Mouse (Mus musculus) thymus, adult 2 months (tissue): ENCODE data around the gene Chid1. TPM values are rescaled to one million over a fixed set of nuclear protein-coding genes. Genes with fewer than 3 reads are reported as not detected.

Experiments used
- DNase-seq: peaks from one replicate; pipeline ENCODE4 v3.0.0; 2021
- H3K27ac ChIP-seq: fragments of 200-500 bp; 2 replicates; pipeline ENCODE4 v1.5.1; 2012; ENCODE audit warnings: low read length, control low read depth; ENCODE audit not compliant: control insufficient read depth, insufficient read depth
- H3K27me3 ChIP-seq: fragments of 200-500 bp; 2 replicates; pipeline ENCODE4 v1.6.1; 2012; ENCODE audit warnings: mild to moderate bottlenecking, low read length, moderate library complexity, mixed read lengths; ENCODE audit not compliant: control insufficient read depth, insufficient read depth
- H3K36me3 ChIP-seq: fragments of 200-500 bp; 2 replicates; pipeline ENCODE4 v1.6.1; 2012; ENCODE audit warnings: mild to moderate bottlenecking, low read length, moderate library complexity; ENCODE audit not compliant: control insufficient read depth, insufficient read depth
- H3K4me1 ChIP-seq: fragments of 200-500 bp; replicated peaks from 2 replicates; pipeline ENCODE4 v1.6.1; 2012; ENCODE audit warnings: low read length; ENCODE audit not compliant: control insufficient read depth, insufficient read depth
- H3K4me3 ChIP-seq: fragments of 200-500 bp; 2 replicates; pipeline ENCODE4 v1.5.1; 2012; ENCODE audit warnings: mild to moderate bottlenecking, low read length, control low read depth, moderate library complexity; ENCODE audit not compliant: control insufficient read depth, insufficient read depth
- CTCF ChIP-seq: fragments of 200-500 bp; IDR thresholded peaks from 2 replicates; pipeline ENCODE4 v1.5.1; 2012; ENCODE audit warnings: mild to moderate bottlenecking, control low read depth, low read length, moderate library complexity, borderline replicate concordance; ENCODE audit not compliant: control insufficient read depth, poor library complexity, insufficient read depth; ENCODE audit errors: extremely low read depth
- POLR2A ChIP-seq: fragments of 200-500 bp; IDR thresholded peaks from 2 replicates; pipeline ENCODE4 v1.6.1; 2012; ENCODE audit warnings: mild to moderate bottlenecking, low read length, control low read depth, moderate library complexity; ENCODE audit not compliant: control insufficient read depth, poor library complexity, insufficient read depth; ENCODE audit errors: extremely low read depth
- WGBS: fragments of 180-500 bp; shearing (Covaris S2); methylation state at CpG from one replicate; pipeline ENCODE4 v1.1.7; 2018; 5-methylcytosine and 5-hydroxymethylcytosine counted together
- polyA plus RNA-seq: library from polyadenylated mRNA; depleted of rRNA; stranded (reverse); fragments of >200 nt; gene quantifications from 2 replicates; pipeline ENCODE4 v1.2.3, GENCODE M21; 2012

Gene Chid1
- polyA plus RNA-seq, 1 experiment = 36.8 TPM

GRCm38 (mm10) chr7:141502556-141502905 is 37.1 kb downstream of the Chid1 start:
- no peaks in the 10 kb centered on the region for H3K4me1 ChIP-seq
- H3K27ac ChIP-seq = no peak overlapping the region
- no peak for DNase-seq
- WGBS = 98% methylated on average over 5 of the region's 5 CpGs
- no peak overlapping the region for H3K4me3 ChIP-seq
- no peak for TF ChIP-seq POLR2A
- TF ChIP-seq CTCF = no peak
- no peaks in the 10 kb centered on the region for H3K27me3 ChIP-seq
- no peaks in the 10 kb centered on the region for H3K36me3 ChIP-seq

- TF ChIP-seq CTCF = no peak
- H3K27me3 ChIP-seq = no peaks in the 10 kb centered on the region
- no peaks in the 10 kb centered on the region for H3K36me3 ChIP-seq
- H3K27ac ChIP-seq = no peak overlapping the region
- H3K4me1 ChIP-seq = no peaks in the 10 kb centered on the region
- no peak for DNase-seq
- H3K4me3 ChIP-seq = no peak overlapping the region
- WGBS = 95% methylated on average over 7 of the region's 7 CpGs
These were observed 37.7 kb downstream of the Chid1 start for GRCm38 (mm10) chr7:141501820-141502555.

GRCm38 (mm10) chr7:141497600-141497999 is 42.1 kb downstream of the Chid1 start:
- no peak for DNase-seq
- 90% methylated on average over 3 of the region's 3 CpGs for WGBS
- Histone ChIP-seq H3K27me3 (no peaks in the 10 kb centered on the region), H3K4me3 (no peak overlapping the region), H3K36me3 (no peaks in the 10 kb centered on the region), H3K4me1 (no peaks in the 10 kb centered on the region), H3K27ac (no peak overlapping the region)
- TF ChIP-seq POLR2A (no peak), CTCF (no peak)

GRCm38 (mm10) chr7:141495940-141496339 is 43.7 kb downstream of the Chid1 start:
- H3K36me3 ChIP-seq = no peaks in the 10 kb centered on the region
- 93% methylated on average over 4 of the region's 4 CpGs for WGBS
- no peak overlapping the region for H3K4me3 ChIP-seq
- H3K27ac ChIP-seq = no peak overlapping the region
- no peaks in the 10 kb centered on the region for H3K27me3 ChIP-seq
- no peak for DNase-seq
- TF ChIP-seq CTCF (no peak), POLR2A (no peak)
- H3K4me1 ChIP-seq = no peaks in the 10 kb centered on the region

GRCm38 (mm10) chr7:141495379-141495778 is 44.3 kb downstream of the Chid1 start:
- 90% methylated on average over 2 of the region's 2 CpGs for WGBS
- no peaks in the 10 kb centered on the region for H3K27me3 ChIP-seq
- H3K36me3 ChIP-seq = no peaks in the 10 kb centered on the region

DNA sequence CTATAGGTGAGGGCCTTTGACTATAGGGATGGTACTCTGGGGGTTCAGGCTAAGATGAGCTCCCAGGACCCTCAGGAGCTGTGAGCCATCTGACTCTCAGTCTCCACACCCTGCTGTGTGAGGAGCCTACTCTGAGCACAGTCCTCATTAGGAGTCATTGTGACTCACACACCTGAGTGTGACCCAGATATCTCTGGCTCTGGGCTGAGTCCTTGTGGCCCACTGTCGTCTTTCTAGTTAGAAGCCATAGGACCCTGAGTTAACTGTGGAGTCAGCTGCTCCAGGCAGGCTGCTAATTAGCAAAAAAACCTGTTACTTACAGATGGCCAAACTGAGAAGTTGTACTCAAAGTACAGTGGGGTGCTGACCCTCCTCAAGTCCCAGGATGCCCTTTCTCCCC is 45.9 kb downstream of the Chid1 start:
- Histone ChIP-seq H3K27ac (no peak overlapping the region), H3K4me3 (no peak overlapping the region), H3K27me3 (no peaks in the 10 kb centered on the region), H3K4me1 (no peaks in the 10 kb centered on the region), H3K36me3 (no peaks in the 10 kb centered on the region)
- TF ChIP-seq POLR2A = no peak
- TF ChIP-seq CTCF = no peak
- WGBS = 85% methylated on average over 1 of the region's 1 CpGs
- no peak for DNase-seq

More at GRCm38 (mm10) chr7:141495379-141495778, 44.3 kb downstream of the Chid1 start:
- Histone ChIP-seq H3K4me3 (no peak overlapping the region), H3K4me1 (no peaks in the 10 kb centered on the region), H3K27ac (no peak overlapping the region)
- no peak for DNase-seq
- TF ChIP-seq CTCF = no peak
- TF ChIP-seq POLR2A = no peak

- WGBS = 91% methylated on average over 5 of the region's 5 CpGs
- Histone ChIP-seq H3K27me3 (no peaks in the 10 kb centered on the region), H3K4me3 (no peak overlapping the region), H3K27ac (no peak overlapping the region), H3K4me1 (no peaks in the 10 kb centered on the region), H3K36me3 (no peaks in the 10 kb centered on the region)
- no peak for TF ChIP-seq CTCF
- no peak for TF ChIP-seq POLR2A
- DNase-seq = no peak
These were observed 46.9 kb downstream of the Chid1 start for GRCm38 (mm10) chr7:141492738-141493137.
